Mouse (Mus musculus): ENCODE results near the gene Tmem259.
"Not testable (repeated sequence)": the region's sequence is repeated elsewhere in the genome, so short reads cannot be mapped to it uniquely, and the experiment has no call there.

Tmem259 gene

GRCm38 (mm10) chr10:79960671-79961294 lies 23.3 kb downstream of the Tmem259 start:
- DNase-seq: no peak

GRCm38 (mm10) chr10:79959847-79960601 lies 24.1 kb downstream of the Tmem259 start, which contains the start of gene Wdr18:
TSS of gene Wdr18 (plus strand) at chr10:79960152.
- DNase-seq: peak; percentile 99

- DNase-seq: not testable (repeated sequence)
Observed at GRCm38 (mm10) chr10:79959412-79959811, 24.7 kb downstream of the Tmem259 start.

- DNase-seq: peak; percentile 90 to 94
Observed at GRCm38 (mm10) chr10:79958140-79958816, 25.9 kb downstream of the Tmem259 start.

- DNase-seq: no peak
Observed at GRCm38 (mm10) chr10:79956643-79957154, 27.4 kb downstream of the Tmem259 start.

GRCm38 (mm10) chr10:79955691-79956090 lies 28.4 kb downstream of the Tmem259 start:
- no peak for DNase-seq

GRCm38 (mm10) chr10:79953946-79954345 lies 30.2 kb downstream of the Tmem259 start:
- peak; percentile 54 to 85 for DNase-seq

- no peak for DNase-seq
Observed at GRCm38 (mm10) chr10:79950661-79951060, 33.5 kb downstream of the Tmem259 start.

- DNase-seq: peak in 1 of 2 experiments; percentile 51
Observed at GRCm38 (mm10) chr10:79949873-79950272, 34.3 kb downstream of the Tmem259 start.

- no peak for DNase-seq
Observed at GRCm38 (mm10) chr10:79947502-79947901, 36.6 kb downstream of the Tmem259 start.

- no peak for DNase-seq
Observed at GRCm38 (mm10) chr10:79946752-79947322, 37.3 kb downstream of the Tmem259 start.

GRCm38 (mm10) chr10:79945507-79946234 lies 38.5 kb downstream of the Tmem259 start:
- peak; percentile 75 to 76 for DNase-seq

GRCm38 (mm10) chr10:79943471-79943901 lies 40.6 kb downstream of the Tmem259 start:
- DNase-seq: peak in 1 of 2 experiments; percentile 49

GRCm38 (mm10) chr10:79942988-79943387 lies 41.1 kb downstream of the Tmem259 start:
- DNase-seq: no peak

- peak in 1 of 2 experiments; percentile 28 for DNase-seq
Observed at GRCm38 (mm10) chr10:79940749-79941148, 43.4 kb downstream of the Tmem259 start.

GRCm38 (mm10) chr10:79937775-79938526 lies 46.2 kb downstream of the Tmem259 start:
- DNase-seq: peak; percentile 72 to 73

GRCm38 (mm10) chr10:79936911-79937441 lies 47.2 kb downstream of the Tmem259 start:
- DNase-seq: peak; percentile 86 to 88

GRCm38 (mm10) chr10:79936284-79936910 lies 47.7 kb downstream of the Tmem259 start:
- DNase-seq: peak; percentile 86 to 91

GRCm38 (mm10) chr10:79934794-79935569 lies 49.1 kb downstream of the Tmem259 start:
- DNase-seq: no peak

GRCm38 (mm10) chr10:79934272-79934721 lies 49.8 kb downstream of the Tmem259 start:
- DNase-seq: peak; percentile 91 to 93
